Mouse (Mus musculus) hindbrain, embryonic 13.5 days (tissue): Measurements from ENCODE around the gene Riok1. TPM values are rescaled to one million over a fixed set of nuclear protein-coding genes. Genes with fewer than 3 reads are reported as not detected.

Source experiments
- ATAC-seq: fragments of 200-750 bp; cut with Nextera tagmentation; 2 replicates; pipeline ENCODE4 v1.8.0; 2017; ENCODE audit warnings: moderate TSS enrichment; ENCODE audit not compliant: low FRiP score
- H3K27ac ChIP-seq: fragments of 300-500 bp; sonication (generic); 2 replicates; pipeline ENCODE4 v1.5.1; 2015; ENCODE audit warnings: inconsistent platforms, mild to moderate bottlenecking, moderate library complexity
- H3K27me3 ChIP-seq: fragments of 300-500 bp; sonication (generic); 2 replicates; pipeline ENCODE4 v1.6.1; 2015; ENCODE audit warnings: mild to moderate bottlenecking, inconsistent platforms
- H3K36me3 ChIP-seq: fragments of 300-500 bp; sonication (generic); 2 replicates; pipeline ENCODE4 v1.6.1; 2015; ENCODE audit warnings: mild to moderate bottlenecking, inconsistent platforms
- H3K4me1 ChIP-seq: fragments of 300-500 bp; sonication (generic); replicated peaks from 2 replicates; pipeline ENCODE4 v1.6.1; 2015; ENCODE audit warnings: inconsistent platforms
- H3K4me2 ChIP-seq: fragments of 300-500 bp; sonication (generic); 2 replicates; pipeline ENCODE4 v1.6.1; 2015; ENCODE audit warnings: inconsistent platforms, mild to moderate bottlenecking, moderate library complexity
- H3K4me3 ChIP-seq: fragments of 300-500 bp; sonication (generic); 2 replicates; pipeline ENCODE4 v1.5.1; 2015; ENCODE audit warnings: mild to moderate bottlenecking, inconsistent platforms
- H3K9ac ChIP-seq: fragments of 300-500 bp; sonication (generic); 2 replicates; pipeline ENCODE4 v1.6.1; 2015; ENCODE audit warnings: mild to moderate bottlenecking, inconsistent platforms
- H3K9me3 ChIP-seq: fragments of 300-500 bp; sonication (generic); 2 replicates; pipeline ENCODE4 v1.6.1; 2016; ENCODE audit warnings: inconsistent platforms
- WGBS: fragments of 180-500 bp; shearing (Covaris S2); methylation state at CpG from one replicate; pipeline ENCODE4 v1.1.7; 2015; 5-methylcytosine and 5-hydroxymethylcytosine counted together
- polyA plus RNA-seq: library from polyadenylated mRNA; unstranded; fragments of >200 nt; fragmentation: Nextera tagmentation; extraction: Ambion mirVana; gene quantifications from 2 replicates; pipeline ENCODE4 v1.2.1, GENCODE M21; 2015

Riok1 gene
- polyA plus RNA-seq, 1 experiment from 2014 or later = 63.8 TPM

DNA sequence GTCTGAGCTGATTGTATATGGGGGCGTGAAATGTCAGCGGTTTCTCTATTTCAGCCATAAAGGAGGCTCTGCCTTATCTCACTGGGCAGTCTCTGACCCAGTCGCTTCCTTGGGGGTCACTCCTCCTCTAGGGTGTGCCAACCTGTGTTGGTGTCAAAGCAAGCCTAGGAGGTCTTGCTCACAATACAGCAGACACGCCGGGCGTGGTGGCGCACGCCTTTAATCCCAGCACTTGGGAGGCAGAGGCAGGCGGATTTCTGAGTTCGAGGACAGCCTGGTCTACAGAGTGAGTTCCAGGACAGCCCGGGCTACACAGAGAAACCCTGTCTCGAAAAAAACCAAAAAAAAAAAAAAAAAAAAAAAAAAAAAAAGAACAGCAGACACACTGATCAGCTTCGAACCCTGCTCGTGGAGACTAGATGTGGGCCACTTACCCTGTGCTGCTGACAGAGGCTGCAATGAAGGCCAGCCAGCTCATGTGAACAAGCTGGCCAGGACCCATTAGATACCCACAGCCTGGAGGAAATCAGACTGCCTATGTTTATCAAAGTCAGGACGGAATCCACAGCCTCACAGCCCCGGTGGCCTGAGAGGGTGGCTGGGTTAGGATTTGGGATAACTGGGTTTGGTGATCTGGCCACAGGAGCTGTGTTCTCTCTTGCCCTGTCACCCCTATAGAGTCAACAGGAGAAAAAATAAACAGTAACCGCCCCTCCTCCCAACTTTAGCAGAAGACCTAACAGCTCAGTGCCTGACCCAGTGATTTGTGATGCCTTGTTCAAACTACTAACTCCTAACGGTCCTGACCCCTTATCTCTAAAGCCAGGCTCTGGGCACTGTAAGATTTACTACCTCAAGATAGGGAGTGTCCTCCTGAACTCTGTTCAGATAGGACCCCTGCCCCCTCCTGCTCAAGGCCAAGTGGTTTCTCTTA is 36.8 kb downstream of the Riok1 start:
- Histone ChIP-seq H3K4me3 (no peak overlapping the region), H3K9me3 (no peaks in the 10 kb centered on the region), H3K27ac (no peak overlapping the region), H3K4me2 (no peak overlapping the region), H3K9ac (no peak overlapping the region), H3K27me3 (no peaks in the 10 kb centered on the region), H3K4me1 (no peaks in the 10 kb centered on the region), H3K36me3 (0 out of 2 replicates have a peak, but pooled peaks cover 3% of the 10 kb centered on the region)
- no peak for ATAC-seq
- WGBS = 89% methylated on average over 18 of the region's 18 CpGs

DNA sequence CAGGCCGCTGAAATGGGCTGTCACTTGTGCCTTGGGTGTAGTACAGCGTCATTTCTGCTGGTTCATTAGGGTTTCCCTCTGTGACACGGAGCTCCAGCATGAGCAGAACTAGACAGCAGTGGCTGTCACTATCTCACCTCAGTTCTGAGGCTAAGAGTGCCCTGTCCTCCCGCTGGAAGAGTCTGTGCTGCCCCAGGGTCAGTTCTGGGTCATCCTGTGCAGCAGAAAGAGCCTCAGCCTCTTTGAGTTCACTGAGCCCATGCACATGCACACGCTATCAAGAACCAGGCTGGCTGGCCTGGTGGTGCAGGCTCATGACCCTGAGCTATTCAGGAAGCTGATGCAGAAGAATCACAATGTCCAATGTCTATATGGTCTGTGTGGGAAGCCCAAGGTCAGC is 37.6 kb downstream of the Riok1 start:
- no peak for ATAC-seq
- Histone ChIP-seq H3K9ac (no peak overlapping the region), H3K27ac (no peak overlapping the region), H3K9me3 (no peaks in the 10 kb centered on the region), H3K27me3 (no peaks in the 10 kb centered on the region), H3K4me3 (no peak overlapping the region), H3K4me2 (no peak overlapping the region), H3K4me1 (no peaks in the 10 kb centered on the region), H3K36me3 (0 out of 2 replicates have a peak, but pooled peaks cover 3% of the 10 kb centered on the region)
- 66% methylated on average over 5 of the region's 5 CpGs for WGBS

DNA sequence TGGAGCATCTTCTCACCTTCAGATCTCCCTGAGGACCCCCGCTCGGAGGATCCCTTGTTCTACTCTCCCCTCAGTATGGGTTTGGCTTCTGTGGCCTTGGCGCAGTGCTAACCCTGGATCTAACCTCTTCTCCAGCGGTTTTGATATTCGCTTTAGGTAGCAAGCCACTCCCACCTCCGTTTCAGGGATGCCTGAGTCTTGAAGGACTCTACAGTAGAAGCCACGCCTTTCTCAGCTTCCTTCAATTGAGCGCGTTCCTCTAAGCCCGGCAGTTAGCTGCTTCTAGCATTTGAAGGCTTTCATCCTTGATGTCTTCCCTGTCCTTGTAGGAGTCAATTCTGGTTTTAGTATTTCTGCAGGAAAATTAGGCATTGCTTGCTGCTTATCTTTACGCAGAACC is 40.3 kb downstream of the Riok1 start:
- Histone ChIP-seq H3K36me3 (no peaks in the 10 kb centered on the region), H3K9me3 (no peaks in the 10 kb centered on the region), H3K4me1 (no peaks in the 10 kb centered on the region), H3K9ac (no peak overlapping the region), H3K4me2 (no peak overlapping the region), H3K4me3 (no peak overlapping the region), H3K27me3 (no peaks in the 10 kb centered on the region), H3K27ac (no peak overlapping the region)
- 24% methylated on average over 11 of the region's 11 CpGs for WGBS
- ATAC-seq = no peak

DNA sequence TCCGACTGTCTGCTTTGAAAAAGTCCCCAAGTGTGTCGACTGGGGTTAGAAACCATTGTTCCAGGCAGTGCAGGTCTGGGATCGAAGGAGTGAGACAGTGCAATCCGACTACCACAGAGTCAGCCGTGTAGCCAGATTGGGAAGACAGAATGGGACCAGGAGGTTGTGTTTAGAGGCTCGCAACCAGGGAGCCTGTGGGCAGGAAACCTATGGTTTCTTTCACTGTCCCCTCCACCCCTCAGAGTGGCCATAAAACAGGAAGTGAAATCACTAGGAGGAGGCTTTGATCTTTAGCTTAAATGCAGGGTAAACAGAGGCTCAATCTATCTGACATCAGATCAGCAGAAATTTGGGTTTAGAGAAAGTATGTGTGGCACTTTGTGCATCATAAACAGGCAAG is 42.0 kb downstream of the Riok1 start:
- no peak overlapping the region for H3K9ac ChIP-seq
- no peaks in the 10 kb centered on the region for H3K27me3 ChIP-seq
- H3K4me1 ChIP-seq = no peaks in the 10 kb centered on the region
- 63% methylated on average over 6 of the region's 6 CpGs for WGBS
- H3K4me3 ChIP-seq = no peak overlapping the region
- ATAC-seq = no peak
- H3K4me2 ChIP-seq = no peak overlapping the region
- H3K9me3 ChIP-seq = no peaks in the 10 kb centered on the region
- no peaks in the 10 kb centered on the region for H3K36me3 ChIP-seq
- no peak overlapping the region for H3K27ac ChIP-seq

- Histone ChIP-seq H3K4me1 (no peaks in the 10 kb centered on the region), H3K36me3 (no peaks in the 10 kb centered on the region), H3K27me3 (no peaks in the 10 kb centered on the region), H3K9me3 (no peaks in the 10 kb centered on the region), H3K4me2 (no peak overlapping the region), H3K27ac (no peak overlapping the region), H3K4me3 (no peak overlapping the region), H3K9ac (no peak overlapping the region)
- WGBS = 88% methylated on average over 5 of the region's 5 CpGs
- no peak for ATAC-seq
Observed at GRCm38 (mm10) chr13:38079366-38079765, 42.6 kb downstream of the Riok1 start.

- ATAC-seq = no peak
- H3K9ac ChIP-seq = no peak overlapping the region
- H3K27me3 ChIP-seq = no peaks in the 10 kb centered on the region
- WGBS = 58% methylated on average over 9 of the region's 9 CpGs
- H3K9me3 ChIP-seq = no peaks in the 10 kb centered on the region
- H3K27ac ChIP-seq = no peak overlapping the region
- no peak overlapping the region for H3K4me2 ChIP-seq
- H3K4me3 ChIP-seq = no peak overlapping the region
- no peaks in the 10 kb centered on the region for H3K4me1 ChIP-seq
- no peaks in the 10 kb centered on the region for H3K36me3 ChIP-seq
Observed at GRCm38 (mm10) chr13:38080014-38080413, 43.2 kb downstream of the Riok1 start.

DNA sequence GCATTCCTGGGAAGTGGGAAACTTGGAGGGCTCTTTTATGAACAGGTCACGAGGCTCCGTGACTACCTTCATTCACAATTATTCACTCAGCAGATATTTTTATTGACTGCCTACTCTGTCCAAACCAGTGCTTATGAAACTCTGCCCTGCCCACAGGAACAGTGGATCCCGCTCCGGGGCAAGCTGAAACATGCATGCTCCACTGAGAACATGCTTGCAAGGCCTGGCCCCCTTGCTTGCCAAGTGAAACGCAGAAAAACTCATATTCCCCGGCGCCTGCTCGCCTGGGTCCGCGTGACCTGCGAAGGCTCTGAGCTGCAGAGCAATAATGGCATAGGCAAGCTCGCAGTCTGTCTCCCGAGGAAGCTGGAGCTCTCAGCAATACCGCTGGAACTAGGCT is 43.9 kb downstream of the Riok1 start:
- 88% methylated on average over 14 of the region's 14 CpGs for WGBS
- Histone ChIP-seq H3K4me1 (no peaks in the 10 kb centered on the region), H3K9me3 (no peaks in the 10 kb centered on the region), H3K27me3 (no peaks in the 10 kb centered on the region), H3K4me2 (no peak overlapping the region), H3K9ac (no peak overlapping the region), H3K27ac (no peak overlapping the region), H3K36me3 (no peaks in the 10 kb centered on the region), H3K4me3 (no peak overlapping the region)
- no peak for ATAC-seq

DNA sequence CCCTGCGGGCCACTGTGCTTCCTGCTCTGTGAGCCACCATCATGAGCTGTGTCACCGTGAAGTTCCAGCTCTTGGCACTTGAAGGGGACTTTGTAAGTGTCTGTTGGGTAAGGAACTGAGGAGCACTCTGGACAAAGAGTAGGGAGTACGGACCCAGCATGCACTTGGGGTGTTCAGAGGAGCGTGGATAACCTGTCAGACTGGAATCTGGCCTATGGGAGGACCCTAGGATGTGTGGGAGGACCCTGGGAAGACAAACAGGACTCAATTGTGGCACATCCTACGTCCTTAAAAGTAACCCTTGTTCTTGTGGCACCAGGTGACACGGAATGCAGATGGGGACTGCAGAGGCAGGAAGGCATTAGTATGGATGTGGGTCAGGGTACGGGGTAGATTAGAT is 44.4 kb downstream of the Riok1 start:
- Histone ChIP-seq H3K27ac (no peak overlapping the region), H3K27me3 (no peaks in the 10 kb centered on the region), H3K4me3 (no peak overlapping the region), H3K9me3 (no peaks in the 10 kb centered on the region), H3K4me2 (no peak overlapping the region), H3K4me1 (no peaks in the 10 kb centered on the region), H3K36me3 (no peaks in the 10 kb centered on the region), H3K9ac (no peak overlapping the region)
- 83% methylated on average over 7 of the region's 7 CpGs for WGBS
- no peak for ATAC-seq

- H3K27me3 ChIP-seq = no peaks in the 10 kb centered on the region
- H3K9ac ChIP-seq = no peak overlapping the region
- H3K4me1 ChIP-seq = no peaks in the 10 kb centered on the region
- 69% methylated on average over 3 of the region's 3 CpGs for WGBS
- no peaks in the 10 kb centered on the region for H3K36me3 ChIP-seq
- ATAC-seq = no peak
- H3K4me3 ChIP-seq = no peak overlapping the region
- no peak overlapping the region for H3K4me2 ChIP-seq
- H3K9me3 ChIP-seq = no peaks in the 10 kb centered on the region
- H3K27ac ChIP-seq = no peak overlapping the region
Observed at GRCm38 (mm10) chr13:38086711-38087110, 49.9 kb downstream of the Riok1 start.

DNA sequence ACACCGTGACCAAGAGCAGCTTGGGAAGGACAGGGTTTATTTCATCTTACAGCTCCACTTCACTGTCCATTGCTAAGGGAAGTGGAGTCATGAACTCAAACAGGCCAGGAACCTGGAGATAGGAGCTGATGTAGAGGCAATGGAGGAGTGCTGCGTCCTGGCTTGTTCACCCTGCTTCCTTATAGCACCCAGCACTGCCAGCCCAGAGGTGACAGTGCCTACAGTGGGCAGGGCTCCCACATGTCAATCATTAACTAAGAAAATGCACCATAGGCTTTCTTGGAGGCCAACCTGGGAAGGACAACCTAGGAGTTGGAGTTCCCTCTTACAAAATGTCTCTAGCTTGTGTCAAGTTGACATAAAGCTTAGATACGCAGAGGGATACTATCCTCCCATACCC is 51.2 kb downstream of the Riok1 start:
- no peaks in the 10 kb centered on the region for H3K4me1 ChIP-seq
- no peak for ATAC-seq
- H3K27me3 ChIP-seq = no peaks in the 10 kb centered on the region
- no peaks in the 10 kb centered on the region for H3K9me3 ChIP-seq
- WGBS = 78% methylated on average over 3 of the region's 3 CpGs
- H3K9ac ChIP-seq = no peak overlapping the region
- H3K4me2 ChIP-seq = no peak overlapping the region
- H3K36me3 ChIP-seq = no peaks in the 10 kb centered on the region
- no peak overlapping the region for H3K4me3 ChIP-seq
- no peak overlapping the region for H3K27ac ChIP-seq

DNA sequence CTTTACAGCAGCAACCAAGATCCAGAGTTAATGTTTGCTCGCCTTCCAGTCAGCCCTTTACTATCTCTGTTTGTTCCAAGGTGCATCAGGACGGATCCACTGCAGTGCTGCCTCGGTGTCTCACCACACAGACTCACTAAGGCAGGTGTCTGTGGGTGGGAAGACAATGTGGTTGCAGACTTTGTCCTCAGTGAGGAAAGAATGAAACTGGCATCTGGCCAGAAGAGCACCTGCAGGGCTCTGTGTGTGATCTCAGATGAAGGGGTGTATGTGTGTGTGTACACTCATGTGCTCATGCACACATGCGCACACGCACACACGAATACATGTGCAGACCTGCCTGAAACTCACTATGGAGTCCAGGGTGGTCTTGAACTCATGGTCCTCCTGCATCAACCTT is 52.7 kb downstream of the Riok1 start:
- Histone ChIP-seq H3K4me2 (no peak overlapping the region), H3K9me3 (no peaks in the 10 kb centered on the region), H3K9ac (no peak overlapping the region), H3K27ac (no peak overlapping the region), H3K27me3 (no peaks in the 10 kb centered on the region), H3K36me3 (no peaks in the 10 kb centered on the region), H3K4me3 (no peak overlapping the region), H3K4me1 (no peaks in the 10 kb centered on the region)
- WGBS = 91% methylated on average over 6 of the region's 6 CpGs
- ATAC-seq = no peak

GRCm38 (mm10) chr13:38089871-38090270 is 53.1 kb downstream of the Riok1 start:
- no peak overlapping the region for H3K9ac ChIP-seq
- H3K4me2 ChIP-seq = no peak overlapping the region
- no peak overlapping the region for H3K4me3 ChIP-seq
- no peaks in the 10 kb centered on the region for H3K4me1 ChIP-seq
- no peak for ATAC-seq
- no peak overlapping the region for H3K27ac ChIP-seq
- H3K36me3 ChIP-seq = no peaks in the 10 kb centered on the region
- 63% methylated on average over 4 of the region's 4 CpGs for WGBS
- no peaks in the 10 kb centered on the region for H3K27me3 ChIP-seq
- no peaks in the 10 kb centered on the region for H3K9me3 ChIP-seq

DNA sequence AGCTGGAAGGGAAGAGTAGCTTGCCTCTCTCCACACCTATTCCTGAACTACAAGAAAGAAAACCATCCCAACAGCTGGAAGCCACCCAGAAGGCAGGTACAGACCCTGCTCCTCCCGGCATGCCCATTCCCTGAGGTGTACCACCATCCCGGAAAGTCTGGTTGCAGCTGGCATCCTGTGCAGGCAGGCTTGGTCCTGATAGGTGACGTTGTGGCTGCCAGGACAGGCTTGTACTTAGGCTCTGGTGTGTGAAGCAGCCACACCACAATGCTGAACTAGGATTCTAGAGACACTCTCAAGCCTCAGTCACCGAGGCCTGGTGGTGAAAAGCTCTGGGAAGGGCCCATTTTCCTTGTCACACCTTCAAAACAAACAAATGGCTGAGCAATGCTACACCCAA is 59.4 kb downstream of the Riok1 start:
- H3K4me2 ChIP-seq = no peak overlapping the region
- H3K27ac ChIP-seq = no peak overlapping the region
- WGBS = 81% methylated on average over 4 of the region's 4 CpGs
- no peak for ATAC-seq
- H3K9me3 ChIP-seq = no peaks in the 10 kb centered on the region
- H3K9ac ChIP-seq = no peak overlapping the region
- H3K4me3 ChIP-seq = no peak overlapping the region
- H3K4me1 ChIP-seq = no peaks in the 10 kb centered on the region
- H3K27me3 ChIP-seq = no peaks in the 10 kb centered on the region
- no peaks in the 10 kb centered on the region for H3K36me3 ChIP-seq
